Mouse (Mus musculus) olfactory bulb, adult 2 months (tissue): ENCODE measurements around the gene Cactin. TPM values are rescaled to one million over a fixed set of nuclear protein-coding genes. Genes with fewer than 3 reads are reported as not detected.
A peak's percentile ranks its signal among the peaks of the same experiment; 100 is the strongest.

Experiments used
- H3K27ac ChIP-seq: fragments of 200-500 bp; 2 replicates; pipeline ENCODE4 v1.5.1; 2012; ENCODE audit warnings: low read depth, low read length; ENCODE audit not compliant: insufficient read depth
- H3K4me1 ChIP-seq: fragments of 200-500 bp; 2 replicates; pipeline ENCODE4 v1.6.1; 2012; ENCODE audit warnings: low read length; ENCODE audit not compliant: control insufficient read depth, insufficient read depth
- H3K4me3 ChIP-seq: fragments of 200-500 bp; 2 replicates; pipeline ENCODE4 v1.5.1; 2012; ENCODE audit warnings: mild to moderate bottlenecking, low read depth, low read length, moderate library complexity; ENCODE audit not compliant: insufficient read depth
- CTCF ChIP-seq: fragments of 200-500 bp; IDR thresholded peaks from 2 replicates; pipeline ENCODE4 v1.5.1; 2012; ENCODE audit warnings: low read depth, mild to moderate bottlenecking, low read length, moderate library complexity; ENCODE audit not compliant: insufficient read depth
- POLR2A ChIP-seq: fragments of 200-500 bp; IDR thresholded peaks from 2 replicates; pipeline ENCODE4 v1.6.1; 2012; ENCODE audit warnings: mild to moderate bottlenecking, low read depth, low read length, moderate library complexity; ENCODE audit not compliant: insufficient read depth
- WGBS: fragments of 180-500 bp; shearing (Covaris S2); methylation state at CpG from one replicate; pipeline ENCODE4 v1.1.7; 2018; 5-methylcytosine and 5-hydroxymethylcytosine counted together
- polyA plus RNA-seq: library from polyadenylated mRNA; stranded (reverse); fragments of >200 nt; gene quantifications from 2 replicates; pipeline ENCODE4 v1.2.4, GENCODE M21; 2012; ENCODE audit warnings: low replicate concordance; ENCODE audit not compliant: missing spikeins, insufficient read depth, insufficient read length

Gene Cactin
- polyA plus RNA-seq, 1 experiment = not detected

DNA sequence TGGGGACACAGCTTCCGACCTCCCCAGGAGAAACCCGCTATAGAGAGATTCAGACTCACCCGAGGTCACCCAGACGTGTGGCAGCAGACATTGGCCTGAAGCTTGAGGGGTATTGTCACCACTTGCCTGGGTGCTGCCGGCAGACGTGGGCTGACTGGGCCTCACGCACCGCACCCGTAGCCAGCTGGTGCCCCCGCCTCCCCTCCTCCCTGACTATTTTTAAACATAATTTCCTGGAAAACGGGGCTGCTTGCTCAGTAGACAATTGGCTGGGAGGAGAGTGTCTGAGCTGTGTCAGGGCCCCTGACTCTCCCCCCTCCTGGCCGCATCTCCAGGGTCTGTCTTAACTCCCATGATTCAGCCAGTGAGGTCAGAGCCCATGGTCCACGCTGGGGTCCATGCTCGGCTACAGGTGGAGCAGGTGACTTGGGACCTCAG, 18.1 kb upstream of the Cactin start:
- H3K4me3 ChIP-seq = peak overlapping the region; percentile 37
- H3K4me1 ChIP-seq = peaks cover 72% of the 10 kb centered on the region
- peak overlapping the region; percentile 99 for H3K27ac ChIP-seq
- TF ChIP-seq CTCF (no peak), POLR2A (no peak)
- WGBS = 18% methylated on average over 14 of the region's 14 CpGs

DNA sequence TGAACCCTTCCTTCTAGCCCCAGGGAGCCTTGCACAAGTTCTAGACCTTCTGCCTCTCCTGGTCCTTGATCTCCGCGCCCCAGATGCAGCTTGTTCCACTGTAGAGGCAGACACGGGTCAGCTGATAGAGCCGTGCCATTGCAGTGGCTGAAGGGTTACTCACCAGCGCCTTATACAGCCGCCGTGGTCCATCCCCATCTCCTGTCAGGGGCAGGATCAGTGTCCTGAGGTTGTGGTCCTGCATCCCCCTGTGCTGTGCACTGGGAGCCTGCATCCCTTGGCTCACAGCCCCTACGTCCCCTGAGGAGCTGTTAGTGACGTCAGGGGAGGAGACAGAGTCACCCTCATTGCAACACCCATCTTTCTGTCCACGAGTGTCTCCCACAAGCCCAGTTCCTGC, 17.6 kb upstream of the Cactin start:
- TF ChIP-seq POLR2A (no peak), CTCF (no peak)
- Histone ChIP-seq H3K4me3 (peak overlapping the region; percentile 37), H3K4me1 (peaks cover 68% of the 10 kb centered on the region), H3K27ac (peak overlapping the region; percentile 99)
- WGBS = 26% methylated on average over 10 of the region's 10 CpGs

DNA sequence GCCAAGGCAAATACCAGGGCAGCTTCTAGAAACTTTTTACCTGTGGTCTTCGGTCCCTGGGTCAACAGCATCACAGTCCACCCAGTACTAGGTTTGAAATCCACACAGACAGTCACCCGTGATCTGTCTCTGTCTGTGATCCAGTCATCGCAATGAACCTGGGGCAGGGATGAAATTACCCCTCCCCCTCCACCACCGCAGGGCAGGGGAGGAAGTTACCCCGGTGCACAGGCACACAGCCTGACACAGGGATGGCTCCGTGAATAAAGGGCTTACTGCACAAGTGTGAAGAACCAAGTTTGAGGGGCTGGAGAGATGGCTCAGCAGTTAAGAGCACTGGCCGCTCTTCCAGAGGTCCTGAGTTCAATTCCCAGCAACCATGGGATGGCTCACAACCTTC, 17.1 kb upstream of the Cactin start:
- Histone ChIP-seq H3K27ac (peak overlapping the region; percentile 99), H3K4me1 (peaks cover 63% of the 10 kb centered on the region), H3K4me3 (peak overlapping the region; percentile 37)
- 50% methylated on average over 7 of the region's 7 CpGs for WGBS
- TF ChIP-seq CTCF (no peak), POLR2A (no peak)

DNA sequence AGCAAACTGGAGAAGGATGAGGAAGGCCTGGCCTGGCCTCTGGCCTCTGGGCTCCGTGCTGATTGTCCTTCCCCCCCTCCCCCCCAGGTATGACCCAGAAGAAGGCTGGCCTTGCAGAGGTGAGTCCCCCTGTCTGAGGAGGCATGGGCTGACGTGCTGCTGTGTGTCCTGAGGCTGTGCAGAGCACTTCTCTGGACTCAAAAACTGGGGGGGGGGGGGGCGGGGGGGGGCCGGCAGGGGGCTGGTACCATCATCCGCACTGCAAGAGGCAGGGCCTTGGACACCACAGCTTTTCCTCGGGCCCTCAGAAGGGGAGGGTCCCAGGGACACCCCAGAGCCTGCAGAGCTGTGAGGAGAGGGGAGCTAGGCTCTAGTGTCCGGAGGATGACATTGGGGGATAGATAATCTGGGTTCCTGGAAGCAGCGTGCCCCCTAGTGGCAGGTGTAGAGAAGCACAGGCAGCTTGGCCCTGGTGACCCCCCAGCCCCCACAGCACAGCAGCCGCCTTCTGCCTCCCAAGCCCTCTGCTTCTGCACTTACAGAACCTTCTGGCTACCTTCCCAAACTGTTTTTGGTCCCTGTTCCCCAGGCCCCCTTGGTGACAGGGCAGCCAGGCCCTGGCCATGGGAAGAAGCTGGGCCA, 16.2 kb upstream of the Cactin start:
- 18% methylated on average over 5 of the region's 9 CpGs for WGBS
- peak; percentile 75 for TF ChIP-seq CTCF
- TF ChIP-seq POLR2A = no peak
- Histone ChIP-seq H3K27ac (peak overlapping the region; percentile 58; the same call in 1 of the 2 replicates), H3K4me1 (peaks cover 53% of the 10 kb centered on the region), H3K4me3 (no peak overlapping the region)

DNA sequence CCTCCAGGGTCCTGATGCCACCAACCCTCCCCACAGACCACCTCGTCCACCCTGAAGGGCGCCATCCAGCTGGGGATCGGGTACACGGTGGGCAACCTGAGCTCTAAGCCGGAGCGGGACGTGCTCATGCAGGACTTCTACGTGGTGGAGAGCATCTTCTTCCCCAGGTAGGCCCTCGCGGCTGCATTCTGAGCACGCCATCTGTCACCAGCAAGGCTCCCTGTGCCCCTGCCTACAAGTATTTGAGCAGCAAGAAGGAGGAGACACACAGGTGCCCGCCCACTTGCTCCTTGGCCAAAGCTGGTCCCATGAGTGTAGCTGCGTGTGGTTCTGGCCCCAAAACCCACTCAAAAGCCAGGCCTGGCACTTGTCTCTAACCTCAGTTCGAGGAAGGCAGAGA, 15.2 kb upstream of the Cactin start:
- WGBS = 91% methylated on average over 14 of the region's 14 CpGs
- H3K27ac ChIP-seq = no peak overlapping the region

GRCm38 (mm10) chr10:81306173-81306668, 14.7 kb upstream of the Cactin start:
- 81% methylated on average over 12 of the region's 12 CpGs for WGBS
- no peak overlapping the region for H3K27ac ChIP-seq
- peaks cover 38% of the 10 kb centered on the region for H3K4me1 ChIP-seq
- TF ChIP-seq CTCF (no peak), POLR2A (no peak)
- H3K4me3 ChIP-seq = no peak overlapping the region

More for the DNA sequence above, 15.2 kb upstream of the Cactin start:
- no peak for TF ChIP-seq CTCF
- TF ChIP-seq POLR2A = no peak
- no peak overlapping the region for H3K4me3 ChIP-seq
- peaks cover 44% of the 10 kb centered on the region for H3K4me1 ChIP-seq

DNA sequence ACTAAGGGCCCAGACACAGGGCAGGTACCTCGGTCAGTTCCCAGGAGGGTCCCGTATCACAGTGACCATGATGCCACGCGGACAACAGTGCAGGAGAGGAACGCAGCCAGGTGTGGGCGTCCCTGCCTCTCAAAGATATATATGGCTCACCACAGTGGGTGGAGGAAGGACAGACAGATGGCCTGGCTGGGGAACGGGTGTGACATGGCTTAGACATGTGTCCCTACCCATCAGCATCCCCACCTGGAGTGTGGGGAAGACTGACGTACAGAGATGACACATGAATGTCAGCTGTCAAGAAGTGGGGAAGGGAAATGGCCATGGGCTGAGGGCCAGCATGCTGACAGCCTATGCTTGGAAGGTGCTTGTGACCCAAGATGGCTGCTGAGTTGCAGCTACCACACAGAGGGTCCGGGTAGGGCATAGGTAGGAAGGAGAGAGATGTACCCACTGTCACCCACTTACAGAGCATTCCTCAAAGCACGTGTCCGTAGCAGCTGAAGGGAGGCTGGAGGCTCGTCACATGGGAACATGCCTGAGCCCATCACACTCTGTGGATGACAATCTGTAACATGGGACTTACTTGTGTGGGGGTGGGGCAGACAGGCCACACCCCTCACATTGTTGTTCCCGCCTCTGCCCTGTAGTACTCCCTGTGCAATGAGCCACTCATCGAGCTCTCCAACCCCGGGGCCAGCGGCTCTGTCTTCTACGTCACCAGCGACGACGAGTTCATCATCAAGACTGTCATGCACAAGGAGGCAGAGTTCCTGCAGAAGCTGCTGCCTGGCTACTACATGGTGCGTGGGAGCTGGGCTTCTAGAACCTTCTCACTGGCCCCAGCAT, 13.8 kb upstream of the Cactin start:
- H3K27ac ChIP-seq = no peak overlapping the region
- peaks cover 31% of the 10 kb centered on the region for H3K4me1 ChIP-seq
- TF ChIP-seq POLR2A = no peak
- TF ChIP-seq CTCF = no peak
- WGBS = 86% methylated on average over 21 of the region's 21 CpGs
- no peak overlapping the region for H3K4me3 ChIP-seq

DNA sequence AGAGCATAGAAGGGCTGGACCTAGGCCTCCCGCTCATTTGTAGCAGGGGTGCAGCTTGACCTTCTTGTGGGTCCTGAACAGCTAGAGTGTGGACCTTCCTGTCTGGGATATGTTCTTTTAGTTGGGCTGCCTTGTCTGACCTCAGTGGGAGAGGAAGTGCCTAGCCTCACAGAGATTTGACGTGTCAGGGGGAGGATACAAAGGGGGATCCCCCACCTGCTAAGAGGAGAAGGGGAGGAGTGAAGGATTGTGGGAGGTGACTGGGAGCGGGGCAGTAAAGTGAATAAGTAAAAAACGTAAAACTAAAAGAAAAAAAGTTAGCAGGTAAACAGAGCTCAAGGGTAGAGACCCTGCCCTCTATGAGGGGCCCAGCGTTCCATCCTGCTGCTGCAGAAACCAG, 11.3 kb upstream of the Cactin start:
- Histone ChIP-seq H3K4me3 (no peak overlapping the region), H3K27ac (no peak overlapping the region), H3K4me1 (peaks cover 8% of the 10 kb centered on the region)
- 80% methylated on average over 5 of the region's 5 CpGs for WGBS
- no peak for TF ChIP-seq CTCF
- TF ChIP-seq POLR2A = no peak

DNA sequence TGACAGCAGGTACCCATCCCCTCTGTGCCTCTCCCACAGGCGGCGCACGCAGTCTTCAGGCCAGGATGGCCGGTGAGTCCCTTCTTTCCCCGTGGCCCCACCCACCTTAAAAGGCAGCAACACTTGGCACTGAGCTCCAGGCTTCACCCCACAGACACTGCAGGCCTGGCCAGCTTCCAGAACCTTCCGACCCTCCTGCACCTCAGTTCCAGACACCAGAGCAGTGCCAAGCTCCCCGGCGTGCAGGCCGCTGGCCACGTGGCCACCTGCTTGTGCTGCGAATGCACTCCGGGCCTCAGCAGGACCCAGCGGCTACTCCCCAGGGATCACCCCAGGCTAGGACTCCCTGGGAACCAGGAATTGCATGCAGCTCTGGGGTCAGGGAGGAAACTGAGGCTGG, 7.3 kb upstream of the Cactin start:
- TF ChIP-seq POLR2A (no peak), CTCF (no peak)
- H3K4me3 ChIP-seq = no peak overlapping the region
- H3K4me1 ChIP-seq = peaks cover 2% of the 10 kb centered on the region; the same call in 1 of the 2 replicates
- H3K27ac ChIP-seq = no peak overlapping the region
- WGBS = 81% methylated on average over 13 of the region's 13 CpGs
